Mouse (Mus musculus): ENCODE measurements around the gene Dr1. TPM values are rescaled to one million over a fixed set of nuclear protein-coding genes. Genes with fewer than 3 reads are reported as not detected.

Dr1 gene
- polyA plus RNA-seq, 2 experiments from 2014 or later, result 33.0 to 36.0 TPM

Other genes starting within 250 kb of the Dr1 start
- 10 to 100 TPM; 52.0 to 56.9 TPM for gene Mtf2, start 203.2 kb upstream of the Dr1 start, polyA plus RNA-seq (2017; shearing (Covaris generic))
- 100 to 1,000 TPM; 111 to 117 TPM for gene Tmed5, start 136.3 kb upstream of the Dr1 start, polyA plus RNA-seq (2017; shearing (Covaris generic))
- gene Ccdc18, start 136.0 kb upstream of the Dr1 start, polyA plus RNA-seq (2017; shearing (Covaris generic)), result 1 to 10 TPM in 1 of 2 experiments, under 1 TPM in 1; 0.98 to 2.0 TPM
- 1 to 10 TPM; 2.7 to 5.7 TPM for gene Pigg, start 43.7 kb downstream of the Dr1 start, polyA plus RNA-seq (2017; shearing (Covaris generic))
- gene Gm42517, start 99.0 kb downstream of the Dr1 start, polyA plus RNA-seq (2017; shearing (Covaris generic)), result not detected
- gene Pde6b, start 119.5 kb downstream of the Dr1 start, polyA plus RNA-seq (2017; shearing (Covaris generic)), result 1 to 10 TPM; 1.5 to 1.8 TPM
- 100 to 1,000 TPM; 145 to 234 TPM for gene Atp5k, start 165.6 kb downstream of the Dr1 start, polyA plus RNA-seq (2017; shearing (Covaris generic))
- not detected for gene Mfsd7a, start 180.0 kb downstream of the Dr1 start, polyA plus RNA-seq (2017; shearing (Covaris generic))
- 1 to 10 TPM; 3.2 to 3.6 TPM for gene Pcgf3, start 192.3 kb downstream of the Dr1 start, polyA plus RNA-seq (2017; shearing (Covaris generic))

All from CD4-positive, CD25-positive, alpha-beta regulatory T cell, adult 4 months (primary cell).